Mouse (Mus musculus) spleen, adult 2 months (tissue): ENCODE results near the gene Papln.

ENCODE experiments used
- CTCF ChIP-seq: fragments of 200-500 bp; IDR thresholded peaks from 2 replicates; pipeline ENCODE4 v1.5.1; 2011; ENCODE audit warnings: mild to moderate bottlenecking, inconsistent platforms; ENCODE audit not compliant: insufficient read depth, insufficient read length, insufficient replicate concordance; ENCODE audit errors: extremely low read depth
- POLR2A ChIP-seq: fragments of 200-500 bp; IDR thresholded peaks from 2 replicates; pipeline ENCODE4 v1.6.1; 2011; ENCODE audit warnings: low read depth, low read length, inconsistent platforms

GRCm38 (mm10) chr12:83767833-83768232 is 4.4 kb downstream of the Papln start:
- TF ChIP-seq CTCF = no peak
- no peak for TF ChIP-seq POLR2A
